Mouse (Mus musculus) kidney, embryonic 16.5 days (tissue): ENCODE measurements at regions not wholly inside any gene's neighbourhood (a gene's known extent, or its start where the extent isn't known, plus 50 kb on each side); places are given as distances from the start of the nearest gene placed in this dataset.
A peak's percentile ranks its signal among the peaks of the same experiment; 100 is the strongest.

Experiments used
- ATAC-seq: fragments of 200-750 bp; cut with Nextera tagmentation; 2 replicates; pipeline ENCODE4 v1.8.0; 2017; ENCODE audit warnings: moderate TSS enrichment; ENCODE audit not compliant: low FRiP score, low TSS enrichment
- H3K27ac ChIP-seq: fragments of 300-500 bp; sonication (generic); 2 replicates; pipeline ENCODE4 v1.5.1; 2014; ENCODE audit warnings: low read length
- H3K27me3 ChIP-seq: fragments of 300-500 bp; sonication (generic); 2 replicates; pipeline ENCODE4 v1.6.1; 2014; ENCODE audit warnings: low read length, control low read depth, mixed read lengths; ENCODE audit not compliant: insufficient read depth
- H3K36me3 ChIP-seq: fragments of 300-500 bp; sonication (generic); 2 replicates; pipeline ENCODE4 v1.6.1; 2014; ENCODE audit warnings: low read length, control low read depth, mixed read lengths; ENCODE audit not compliant: insufficient read depth
- H3K4me1 ChIP-seq: fragments of 300-500 bp; sonication (generic); 2 replicates; pipeline ENCODE4 v1.6.1; 2014; ENCODE audit warnings: low read length, control low read depth, mixed read lengths; ENCODE audit not compliant: insufficient read depth
- H3K4me2 ChIP-seq: fragments of 300-500 bp; sonication (generic); replicated peaks from 2 replicates; pipeline ENCODE4 v1.6.1; 2014; ENCODE audit warnings: low read depth, low read length
- H3K4me3 ChIP-seq: fragments of 300-500 bp; sonication (generic); 2 replicates; pipeline ENCODE4 v1.5.1; 2014; ENCODE audit warnings: mild to moderate bottlenecking, low read length
- H3K9ac ChIP-seq: fragments of 300-500 bp; sonication (generic); replicated peaks from 2 replicates; pipeline ENCODE4 v1.6.1; 2014; ENCODE audit warnings: low read length
- H3K9me3 ChIP-seq: fragments of 300-500 bp; sonication (generic); 2 replicates; pipeline ENCODE4 v1.6.1; 2016; ENCODE audit warnings: low read length, control low read depth
- WGBS: fragments of 180-500 bp; shearing (Covaris S2); extraction: QIAGEN DNeasy Blood & Tissue Kit; methylation state at CpG from one replicate; pipeline ENCODE4 v1.1.7; 2014; 5-methylcytosine and 5-hydroxymethylcytosine counted together

GRCm38 (mm10) chr6:126404331-126405070 lies 130.7 kb downstream of the Kcna5 start:
- Histone ChIP-seq H3K4me3 (no peak overlapping the region), H3K36me3 (no peaks in the 10 kb centered on the region), H3K9ac (no peak overlapping the region), H3K4me2 (no peak overlapping the region), H3K27ac (peak overlapping the region; percentile 64), H3K4me1 (peaks cover 27% of the 10 kb centered on the region), H3K27me3 (no peaks in the 10 kb centered on the region), H3K9me3 (no peaks in the 10 kb centered on the region)
- ATAC-seq = peak; percentile 61
- WGBS = 61% methylated on average over 12 of the region's 12 CpGs

- peak overlapping the region; percentile 67; the same call in 1 of the 2 replicates for H3K27ac ChIP-seq
- peaks cover 36% of the 10 kb centered on the region for H3K4me1 ChIP-seq
- H3K4me3 ChIP-seq = no peak overlapping the region
- no peaks in the 10 kb centered on the region for H3K27me3 ChIP-seq
- no peak for ATAC-seq
- H3K36me3 ChIP-seq = no peaks in the 10 kb centered on the region
- no peak overlapping the region for H3K4me2 ChIP-seq
- H3K9me3 ChIP-seq = no peaks in the 10 kb centered on the region
- no peak overlapping the region for H3K9ac ChIP-seq
- 47% methylated on average over 3 of the region's 3 CpGs for WGBS
Observed at GRCm38 (mm10) chr6:126399595-126399994, 135.6 kb downstream of the Kcna5 start.

- Histone ChIP-seq H3K9me3 (no peaks in the 10 kb centered on the region), H3K9ac (no peak overlapping the region), H3K4me3 (no peak overlapping the region), H3K4me2 (no peak overlapping the region), H3K36me3 (no peaks in the 10 kb centered on the region), H3K27ac (peak overlapping the region; percentile 67), H3K27me3 (no peaks in the 10 kb centered on the region), H3K4me1 (peaks cover 41% of the 10 kb centered on the region)
- 13% methylated on average over 2 of the region's 2 CpGs for WGBS
- ATAC-seq = no peak; the same call in 1 of the 2 replicates
Observed at GRCm38 (mm10) chr6:126398641-126399040, 136.6 kb downstream of the Kcna5 start.

- peaks cover 2% of the 10 kb centered on the region for H3K9me3 ChIP-seq
- 58% methylated on average over 3 of the region's 3 CpGs for WGBS
- no peaks in the 10 kb centered on the region for H3K27me3 ChIP-seq
- no peak overlapping the region for H3K27ac ChIP-seq
- H3K4me2 ChIP-seq = no peak overlapping the region
- H3K36me3 ChIP-seq = no peaks in the 10 kb centered on the region
- H3K9ac ChIP-seq = no peak overlapping the region
- H3K4me3 ChIP-seq = no peak overlapping the region
- no peak for ATAC-seq
- H3K4me1 ChIP-seq = peaks cover 34% of the 10 kb centered on the region
Observed at GRCm38 (mm10) chr6:126395015-126395414, 140.2 kb downstream of the Kcna5 start.

GRCm38 (mm10) chr6:126394111-126394809 lies 141.0 kb downstream of the Kcna5 start:
- ATAC-seq = peak; percentile 63
- peak overlapping the region; percentile 50; the same call in 1 of the 2 replicates for H3K27ac ChIP-seq
- H3K4me2 ChIP-seq = no peak overlapping the region

GRCm38 (mm10) chr6:126384210-126385012 lies 150.8 kb downstream of the Kcna5 start:
- Histone ChIP-seq H3K4me2 (no peak overlapping the region), H3K4me3 (no peak overlapping the region), H3K9me3 (no peaks in the 10 kb centered on the region), H3K27ac (no peak overlapping the region), H3K9ac (no peak overlapping the region), H3K4me1 (no peaks in the 10 kb centered on the region), H3K27me3 (peaks cover 4% of the 10 kb centered on the region; the same call in 1 of the 2 replicates), H3K36me3 (no peaks in the 10 kb centered on the region)
- 65% methylated on average over 9 of the region's 9 CpGs for WGBS
- ATAC-seq = no peak

More at GRCm38 (mm10) chr6:126394111-126394809, 141.0 kb downstream of the Kcna5 start:
- Histone ChIP-seq H3K36me3 (no peaks in the 10 kb centered on the region), H3K27me3 (no peaks in the 10 kb centered on the region), H3K4me3 (no peak overlapping the region), H3K9me3 (peaks cover 2% of the 10 kb centered on the region), H3K9ac (0 out of 2 replicates have a peak overlapping the region, but pooled peaks have one; percentile 34), H3K4me1 (peaks cover 32% of the 10 kb centered on the region)
- WGBS = 12% methylated on average over 7 of the region's 7 CpGs

- no peak overlapping the region for H3K27ac ChIP-seq
- no peaks in the 10 kb centered on the region for H3K36me3 ChIP-seq
- no peaks in the 10 kb centered on the region for H3K27me3 ChIP-seq
- ATAC-seq = no peak
- H3K9me3 ChIP-seq = no peaks in the 10 kb centered on the region
- peaks cover 3% of the 10 kb centered on the region; the same call in 1 of the 2 replicates for H3K4me1 ChIP-seq
- no peak overlapping the region for H3K4me2 ChIP-seq
- WGBS = 79% methylated on average over 4 of the region's 4 CpGs
- H3K4me3 ChIP-seq = no peak overlapping the region
- no peak overlapping the region for H3K9ac ChIP-seq
Observed at GRCm38 (mm10) chr6:126377216-126377615, 158.0 kb downstream of the Kcna5 start.

GRCm38 (mm10) chr6:126374970-126375620 lies 160.1 kb downstream of the Kcna5 start:
- Histone ChIP-seq H3K4me1 (peaks cover 3% of the 10 kb centered on the region; the same call in 1 of the 2 replicates), H3K27ac (no peak overlapping the region), H3K27me3 (no peaks in the 10 kb centered on the region), H3K36me3 (no peaks in the 10 kb centered on the region), H3K9ac (peak overlapping the region; percentile 24; the same call in 1 of the 2 replicates), H3K9me3 (no peaks in the 10 kb centered on the region), H3K4me3 (no peak overlapping the region), H3K4me2 (peak overlapping the region; percentile 31)
- WGBS = 29% methylated on average over 12 of the region's 12 CpGs
- ATAC-seq = peak; percentile 57

GRCm38 (mm10) chr6:126371971-126372370 lies 163.2 kb downstream of the Kcna5 start:
- Histone ChIP-seq H3K9me3 (no peaks in the 10 kb centered on the region), H3K36me3 (no peaks in the 10 kb centered on the region), H3K4me2 (no peak overlapping the region), H3K27me3 (no peaks in the 10 kb centered on the region), H3K4me3 (no peak overlapping the region), H3K27ac (no peak overlapping the region), H3K9ac (no peak overlapping the region), H3K4me1 (no peaks in the 10 kb centered on the region)
- WGBS = 46% methylated on average over 5 of the region's 5 CpGs
- ATAC-seq = peak; percentile 68; the same call in 1 of the 2 replicates
